15 mouse cellular contexts compared by ENCODE assay signal in genomic region chr8:117019323-117020275, GRCm38 (mm10). TPM values are rescaled to one million over a fixed set of nuclear protein-coding genes. Genes with fewer than 3 reads are reported as not detected.
A peak's percentile ranks its signal among the peaks of the same experiment; 100 is the strongest.
DNase-seq lines count a peak whose midpoint lies in the region; ATAC-seq and TF ChIP-seq lines count a peak whose summit lies in the region.
"Had no signal": no experiment of that assay in that cellular context is flagged by ENCODE, and none has a peak within 500 bp of the region (broad histone marks: within the 10 kb centered on the region; RNA-seq: fewer than 3 reads in every experiment).

No protein-coding gene starts in this region.

- H3K4me3 ChIP-seq in midbrain, embryonic 11.5 days (ENCODE audit: low read depth, low read length): no peak overlapping the region
- H3K4me3 ChIP-seq in midbrain, embryonic 16.5 days (ENCODE audit: low read depth, low read length): no peak overlapping the region
- no peak overlapping the region for H3K4me3 ChIP-seq in gastrocnemius, adult 2 months

- H3K9me3 ChIP-seq in midbrain, embryonic 11.5 days (ENCODE audit: control insufficient read depth, low read length): no peaks in the 10 kb centered on the region
- no peaks in the 10 kb centered on the region for H3K9me3 ChIP-seq in midbrain, embryonic 16.5 days (replicated peaks; ENCODE audit: control insufficient read depth, low read length, poor library complexity, severe bottlenecking)

- H3K27ac ChIP-seq in midbrain, embryonic 11.5 days (ENCODE audit: low read depth, low read length): no peak overlapping the region
- H3K27ac ChIP-seq in midbrain, embryonic 16.5 days (ENCODE audit: low read length): no peak overlapping the region
- H3K27ac ChIP-seq in gastrocnemius, adult 2 months: no peak overlapping the region
- H3K27ac ChIP-seq: macrophage; stomach, postnatal 0 days had no signal

- DNase-seq in cerebellum, postnatal 10 days: peak; percentile 44 to 50
- no peak for DNase-seq in cerebellum, adult 9-11 months
- peak; percentile 80 for DNase-seq in midbrain, embryonic 11.5 days (ENCODE audit: low spot score, missing footprints)
- peak; percentile 19 to 39 for DNase-seq in layer of hippocampus, postnatal 10 days (ENCODE audit: low spot score in 2 of 2)
- peak; percentile 58 for DNase-seq in yolk sac, embryonic 10.5 days (ENCODE audit: low spot score)
- DNase-seq in lung, postnatal 36 days: no peak
- no peak for DNase-seq in gastrocnemius, adult 2 months
- DNase-seq: cerebellum, adult 9-10 months; gastrocnemius, postnatal 36 days; heart, postnatal 14 days had no signal

- intact Hi-C loops in gastrocnemius, adult 2 months (cut with DNase I): no loop called here

- H3K36me3 ChIP-seq in midbrain, embryonic 11.5 days (ENCODE audit: control insufficient read depth, insufficient read depth, low read length): no peaks in the 10 kb centered on the region
- no peaks in the 10 kb centered on the region for H3K36me3 ChIP-seq in midbrain, embryonic 16.5 days (ENCODE audit: control insufficient read depth, insufficient read depth, low read length)

- H3K27me3 ChIP-seq in midbrain, embryonic 11.5 days (ENCODE audit: control insufficient read depth, insufficient read depth, low read length): no peaks in the 10 kb centered on the region
- H3K27me3 ChIP-seq in midbrain, embryonic 16.5 days (ENCODE audit: control insufficient read depth, insufficient read depth, low read depth, low read length): no peaks in the 10 kb centered on the region

- no peak for ATAC-seq in midbrain, embryonic 11.5 days (ENCODE audit: low FRiP score)
- no peak for ATAC-seq in midbrain, embryonic 16.5 days
- ATAC-seq: intestine, embryonic 16.5 days had no signal

- TF ChIP-seq CTCF in gastrocnemius, adult 2 months (IDR thresholded peaks at IDR 0.05): no peak

- no peak overlapping the region for H3K9ac ChIP-seq in midbrain, embryonic 11.5 days (ENCODE audit: low read length)
- H3K9ac ChIP-seq in midbrain, embryonic 16.5 days (ENCODE audit: low read depth, low read length): no peak overlapping the region

- no peak overlapping the region for H3K4me2 ChIP-seq in midbrain, embryonic 11.5 days
- no peak overlapping the region for H3K4me2 ChIP-seq in midbrain, embryonic 16.5 days (ENCODE audit: low read length)
- H3K4me2 ChIP-seq: liver, embryonic 11.5 days had no signal

- 86% methylated on average over 18 of the region's 18 CpGs for WGBS in midbrain, embryonic 11.5 days
- WGBS in midbrain, embryonic 16.5 days: 81% methylated on average over 18 of the region's 18 CpGs

- 0 out of 2 replicates have a peak, but pooled peaks cover 3% of the 10 kb centered on the region for H3K4me1 ChIP-seq in midbrain, embryonic 11.5 days (ENCODE audit: control insufficient read depth, insufficient read depth, low read length)
- H3K4me1 ChIP-seq in midbrain, embryonic 16.5 days (ENCODE audit: control insufficient read depth, insufficient read depth, low read length): no peaks in the 10 kb centered on the region

RNA-seq across cellular contexts. Expression of gene Gcsh, which starts 26.3 kb away (rescaled TPM):
- 146 and 158 TPM in 2 replicates for polyA plus RNA-seq in midbrain, embryonic 11.5 days (2014; fragmentation: Nextera tagmentation; extraction: Ambion mirVana)
- polyA plus RNA-seq in midbrain, embryonic 16.5 days (2015; fragmentation: Nextera tagmentation; extraction: Ambion mirVana): 74.3 and 80.2 TPM in 2 replicates
- 10 to 100 TPM; 55.4 to 56.1 TPM for total RNA-seq in layer of hippocampus, postnatal 10 days (2021)
- total RNA-seq in gastrocnemius, adult 2 months (2021): 10 to 100 TPM; 37.6 to 45.5 TPM

RNA-seq across cellular contexts. Expression of gene 1700030J22Rik, which starts 40.8 kb away (rescaled TPM):
- polyA plus RNA-seq in midbrain, embryonic 11.5 days (2014; fragmentation: Nextera tagmentation; extraction: Ambion mirVana): 2.7 and 3.8 TPM in 2 replicates
- 9.6 and 11.3 TPM in 2 replicates for polyA plus RNA-seq in midbrain, embryonic 16.5 days (2015; fragmentation: Nextera tagmentation; extraction: Ambion mirVana)
- total RNA-seq in layer of hippocampus, postnatal 10 days (2021): 10 to 100 TPM; 10.2 TPM
- total RNA-seq in gastrocnemius, adult 2 months (2021): under 1 TPM; 0.10 to 0.33 TPM

Comparison
In these comparisons a context has a peak if more than half of its experiments do, and no peak if none do; other contexts are left out.
1. DNase-seq: peak in cerebellum, postnatal 10 days (2 of 2), midbrain, embryonic 11.5 days (single experiment), layer of hippocampus, postnatal 10 days (2 of 2) and yolk sac, embryonic 10.5 days (single experiment); none in cerebellum, adult 9-11 months (single experiment), lung, postnatal 36 days (single experiment) and gastrocnemius, adult 2 months (single experiment).
2. RNA of gene 1700030J22Rik, which starts 40.8 kb away (total RNA-seq): 10.2 TPM in layer of hippocampus, postnatal 10 days; 0.10 to 0.33 TPM in gastrocnemius, adult 2 months; every median in the first group is over 4 times any median in the second.